Mouse (Mus musculus) common myeloid progenitor, adult 5-6 weeks (primary cell): ENCODE data around the gene Ola1. TPM values are rescaled to one million over a fixed set of nuclear protein-coding genes. Genes with fewer than 3 reads are reported as not detected.

ENCODE experiments used
- total RNA-seq: library from RNA; stranded (forward); fragments of 200-1000, 187-1606 nt; gene quantifications from 2 replicates; pipeline ENCODE4 v1.2.3, GENCODE M21; 2017

The Ola1 gene
- total RNA-seq, 1 experiment from 2014 or later: 117 TPM

Other genes with a start within 250 kb of the Ola1 start
- 109 and 139 TPM in 2 replicates for gene Sp3, start 238.5 kb downstream of the Ola1 start, total RNA-seq
- gene Gm11084, start 232.2 kb downstream of the Ola1 start, total RNA-seq: not detected in 2 replicates
- gene Sp9, start 53.0 kb upstream of the Ola1 start, total RNA-seq: 0.37 TPM in 1 of 2 replicates, not detected in the other
- gene Scrn3, start 93.7 kb upstream of the Ola1 start, total RNA-seq: 22.2 and 25.1 TPM in 2 replicates
- gene Cir1, start 93.8 kb upstream of the Ola1 start, total RNA-seq: 24.6 and 30.6 TPM in 2 replicates
- 3.9 and 6.2 TPM in 2 replicates for gene Gpr155, start 167.6 kb upstream of the Ola1 start, total RNA-seq